Mouse (Mus musculus) erythroblast, embryonic 14.5 days (primary cell): ENCODE measurements around the gene Ciz1.

Experiments
- GATA1 ChIP-seq: IDR thresholded peaks from 2 replicates; pipeline ENCODE4 v1.6.1; 2012; ENCODE audit warnings: low read length, inconsistent platforms, mixed read lengths
- TAL1 ChIP-seq: IDR thresholded peaks from 3 replicates; pipeline ENCODE4 v1.6.1; 2012; ENCODE audit warnings: low read length, inconsistent platforms, mixed read lengths

- no peak for TF ChIP-seq GATA1
- no peak for TF ChIP-seq TAL1
Measured at GRCm38 (mm10) chr2:32328911-32329460, 23.1 kb upstream of the Ciz1 start.
